Mouse (Mus musculus): ENCODE results near the gene Slc9a3r1. TPM values are rescaled to one million over a fixed set of nuclear protein-coding genes. Genes with fewer than 3 reads are reported as not detected.

The Slc9a3r1 gene
- polyA plus RNA-seq, 1 experiment from 2014 or later, result 28.8 TPM

DNA sequence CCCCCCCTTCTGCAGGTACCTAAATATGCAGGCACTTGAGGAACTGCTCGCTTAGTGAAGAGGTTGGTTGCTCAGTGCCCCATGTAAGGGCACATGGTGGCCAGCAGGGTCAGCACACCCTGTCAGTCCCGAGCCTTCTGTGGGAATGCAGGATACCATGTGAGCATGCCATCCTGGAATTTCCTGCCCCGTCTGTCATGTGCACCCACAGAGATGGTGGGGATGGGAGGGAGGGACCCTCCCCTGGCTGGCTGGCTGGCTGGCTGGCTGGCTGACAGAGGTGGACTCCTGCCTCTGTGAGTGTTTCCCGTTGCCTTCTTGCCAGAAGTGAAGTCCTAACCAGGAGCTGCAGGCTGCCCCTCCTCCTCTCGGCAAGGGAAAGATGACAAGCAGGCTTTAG is 59.4 kb downstream of the Slc9a3r1 start:
- H3K27ac ChIP-seq, result no peak overlapping the region; the same call in 1 of the 2 replicates
- H3K4me2 ChIP-seq, result no peak overlapping the region
- WGBS, result 47% methylated on average over 5 of the region's 5 CpGs
- H3K4me3 ChIP-seq, result no peak overlapping the region
- no peaks in the 10 kb centered on the region for H3K27me3 ChIP-seq
- peaks cover 65% of the 10 kb centered on the region for H3K4me1 ChIP-seq
- ATAC-seq, result no peak
- no peaks in the 10 kb centered on the region for H3K36me3 ChIP-seq (ENCODE audit: poor library complexity, severe bottlenecking)
- peak overlapping the region; percentile 31; the same call in 1 of the 2 replicates for H3K9ac ChIP-seq
- H3K9me3 ChIP-seq (replicated peaks), result no peaks in the 10 kb centered on the region

GRCm38 (mm10) chr11:115223451-115223850 is 60.3 kb downstream of the Slc9a3r1 start:
- Histone ChIP-seq H3K4me2 (no peak overlapping the region), H3K9ac (no peak overlapping the region), H3K27ac (no peak overlapping the region), H3K4me3 (no peak overlapping the region), H3K9me3 (replicated peaks) (no peaks in the 10 kb centered on the region), H3K4me1 (peaks cover 69% of the 10 kb centered on the region), H3K36me3 (ENCODE audit: poor library complexity, severe bottlenecking) (no peaks in the 10 kb centered on the region), H3K27me3 (no peaks in the 10 kb centered on the region)
- ATAC-seq, result no peak
- WGBS, result 68% methylated on average over 11 of the region's 11 CpGs

GRCm38 (mm10) chr11:115223877-115224276 is 60.7 kb downstream of the Slc9a3r1 start:
- H3K4me1 ChIP-seq, result peaks cover 73% of the 10 kb centered on the region
- no peaks in the 10 kb centered on the region for H3K9me3 ChIP-seq (replicated peaks)
- no peak overlapping the region for H3K4me2 ChIP-seq
- H3K4me3 ChIP-seq, result no peak overlapping the region
- no peaks in the 10 kb centered on the region for H3K27me3 ChIP-seq
- H3K27ac ChIP-seq, result no peak overlapping the region
- no peak for ATAC-seq
- H3K9ac ChIP-seq, result no peak overlapping the region
- H3K36me3 ChIP-seq (ENCODE audit: poor library complexity, severe bottlenecking), result no peaks in the 10 kb centered on the region
- WGBS, result 83% methylated on average over 6 of the region's 6 CpGs

- H3K4me1 ChIP-seq, result peaks cover 83% of the 10 kb centered on the region
- no peak overlapping the region for H3K4me3 ChIP-seq
- peak overlapping the region; percentile 37; the same call in 1 of the 2 replicates for H3K27ac ChIP-seq
- 34% methylated on average over 8 of the region's 8 CpGs for WGBS
- H3K27me3 ChIP-seq, result no peaks in the 10 kb centered on the region
- peak; percentile 46 for ATAC-seq
- no peak overlapping the region for H3K9ac ChIP-seq
- H3K36me3 ChIP-seq (ENCODE audit: poor library complexity, severe bottlenecking), result no peaks in the 10 kb centered on the region
- H3K4me2 ChIP-seq, result no peak overlapping the region
- no peaks in the 10 kb centered on the region for H3K9me3 ChIP-seq (replicated peaks)
Measured at GRCm38 (mm10) chr11:115224889-115225288, 61.7 kb downstream of the Slc9a3r1 start.

- H3K27ac ChIP-seq, result peak overlapping the region; percentile 37; the same call in 1 of the 2 replicates
- no peak for ATAC-seq
- no peak overlapping the region for H3K4me3 ChIP-seq
- H3K4me1 ChIP-seq, result peaks cover 84% of the 10 kb centered on the region
- no peaks in the 10 kb centered on the region for H3K27me3 ChIP-seq
- no peaks in the 10 kb centered on the region for H3K9me3 ChIP-seq (replicated peaks)
- H3K4me2 ChIP-seq, result no peak overlapping the region
- H3K36me3 ChIP-seq (ENCODE audit: poor library complexity, severe bottlenecking), result no peaks in the 10 kb centered on the region
- 32% methylated on average over 6 of the region's 6 CpGs for WGBS
- no peak overlapping the region for H3K9ac ChIP-seq
Measured at GRCm38 (mm10) chr11:115225301-115225700, 62.2 kb downstream of the Slc9a3r1 start.

- peak overlapping the region; percentile 65 for H3K27ac ChIP-seq
- H3K36me3 ChIP-seq (ENCODE audit: poor library complexity, severe bottlenecking), result no peaks in the 10 kb centered on the region
- peak overlapping the region; percentile 0; the same call in 1 of the 2 replicates for H3K4me2 ChIP-seq
- peak; percentile 78 for ATAC-seq
- no peak overlapping the region for H3K9ac ChIP-seq
- no peaks in the 10 kb centered on the region for H3K9me3 ChIP-seq (replicated peaks)
- peaks cover 91% of the 10 kb centered on the region for H3K4me1 ChIP-seq
- no peaks in the 10 kb centered on the region for H3K27me3 ChIP-seq
- H3K4me3 ChIP-seq, result no peak overlapping the region
- 15% methylated on average over 14 of the region's 14 CpGs for WGBS
Measured at GRCm38 (mm10) chr11:115226811-115227491, 63.8 kb downstream of the Slc9a3r1 start.

GRCm38 (mm10) chr11:115227640-115228039 is 64.5 kb downstream of the Slc9a3r1 start:
- ATAC-seq, result no peak
- 20% methylated on average over 12 of the region's 12 CpGs for WGBS
- H3K27ac ChIP-seq, result peak overlapping the region; percentile 65
- no peaks in the 10 kb centered on the region for H3K9me3 ChIP-seq (replicated peaks)
- H3K4me3 ChIP-seq, result no peak overlapping the region
- H3K9ac ChIP-seq, result 0 out of 2 replicates have a peak overlapping the region, but pooled peaks have one; percentile 3
- 0 out of 2 replicates have a peak, but pooled peaks cover under 1% of the 10 kb centered on the region for H3K27me3 ChIP-seq
- peak overlapping the region; percentile 0; the same call in 1 of the 2 replicates for H3K4me2 ChIP-seq
- no peaks in the 10 kb centered on the region for H3K36me3 ChIP-seq (ENCODE audit: poor library complexity, severe bottlenecking)
- H3K4me1 ChIP-seq, result peaks cover 91% of the 10 kb centered on the region

DNA sequence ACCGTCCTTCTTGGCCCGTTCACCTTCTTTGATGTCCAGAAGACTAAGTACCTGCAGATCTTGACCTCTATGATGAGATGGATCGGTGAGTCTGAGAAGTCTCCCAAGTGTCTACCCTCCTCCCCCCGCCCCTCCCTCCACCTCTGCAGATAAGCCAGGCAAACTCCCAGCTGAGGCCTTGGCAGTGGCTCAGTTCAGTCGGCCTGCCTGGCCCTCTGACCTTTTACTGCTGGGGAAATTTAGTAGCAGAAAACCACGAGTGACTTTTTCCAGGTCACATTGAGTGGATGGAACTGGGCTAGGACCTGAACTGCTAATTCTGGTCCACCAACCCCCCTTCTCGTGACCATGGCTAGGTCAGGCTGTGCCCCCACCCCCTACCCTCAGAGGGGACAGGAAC is 65.3 kb downstream of the Slc9a3r1 start:
- no peak for ATAC-seq
- 0 out of 2 replicates have a peak, but pooled peaks cover 3% of the 10 kb centered on the region for H3K27me3 ChIP-seq
- H3K4me3 ChIP-seq, result no peak overlapping the region
- H3K4me1 ChIP-seq, result peaks cover 91% of the 10 kb centered on the region
- no peak overlapping the region for H3K27ac ChIP-seq
- H3K9ac ChIP-seq, result no peak overlapping the region
- 74% methylated on average over 7 of the region's 7 CpGs for WGBS
- no peaks in the 10 kb centered on the region for H3K9me3 ChIP-seq (replicated peaks)
- H3K4me2 ChIP-seq, result no peak overlapping the region
- H3K36me3 ChIP-seq (ENCODE audit: poor library complexity, severe bottlenecking), result no peaks in the 10 kb centered on the region

DNA sequence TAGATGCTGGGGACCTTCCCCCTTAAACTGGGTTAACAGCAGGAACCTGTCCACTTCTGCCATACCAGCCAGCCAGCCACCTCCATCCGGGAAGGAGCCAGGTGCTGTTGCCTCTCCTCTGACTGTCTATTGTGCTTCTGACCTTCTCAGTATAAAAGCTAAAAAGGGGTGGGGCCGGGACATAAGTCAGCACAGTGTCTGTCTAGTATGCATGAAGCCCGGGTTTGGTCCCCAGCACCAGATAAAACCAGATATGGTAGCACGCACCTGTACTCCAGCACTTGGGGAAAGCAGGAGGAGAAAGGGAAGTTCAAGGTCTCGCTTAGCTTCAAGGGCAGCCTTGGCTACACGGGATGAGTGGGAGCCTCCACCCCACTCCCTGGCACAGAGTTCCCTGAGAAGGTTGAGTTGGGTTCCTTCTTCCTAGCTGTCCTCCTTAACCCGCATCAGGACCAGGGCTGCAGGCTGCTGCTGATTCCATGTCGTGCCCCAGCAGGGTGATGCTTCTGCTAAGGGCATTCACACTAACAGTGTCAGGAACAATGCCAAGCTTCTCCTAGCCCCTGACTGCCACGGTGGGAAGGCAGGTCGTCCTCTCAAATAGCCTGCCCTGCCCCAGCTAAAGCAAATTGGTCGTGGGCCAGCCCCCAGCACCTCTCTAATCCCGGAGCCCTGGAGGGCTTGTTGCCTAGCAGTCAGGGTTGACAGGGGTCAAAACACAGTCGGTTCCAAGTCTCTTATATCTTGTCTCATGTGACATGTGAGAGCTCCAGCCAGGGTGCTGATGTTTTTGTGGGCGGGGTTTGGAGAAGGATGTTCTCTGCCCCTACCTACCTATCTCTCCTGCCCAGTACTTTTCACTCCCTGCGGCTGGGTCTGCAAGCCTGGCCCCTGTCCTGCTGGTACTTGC is 66.1 kb downstream of the Slc9a3r1 start:
- Histone ChIP-seq H3K27me3 (0 out of 2 replicates have a peak, but pooled peaks cover 3% of the 10 kb centered on the region), H3K4me3 (no peak overlapping the region), H3K4me2 (no peak overlapping the region), H3K4me1 (peaks cover 95% of the 10 kb centered on the region), H3K9me3 (replicated peaks) (no peaks in the 10 kb centered on the region), H3K27ac (no peak overlapping the region), H3K36me3 (ENCODE audit: poor library complexity, severe bottlenecking) (no peaks in the 10 kb centered on the region), H3K9ac (no peak overlapping the region)
- 48% methylated on average over 15 of the region's 15 CpGs for WGBS
- no peak for ATAC-seq

Other genes with a start within 250 kb of the Slc9a3r1 start
- gene Cd300lb, start 229.0 kb upstream of the Slc9a3r1 start, polyA plus RNA-seq (2015; fragmentation: Nextera tagmentation; extraction: Ambion mirVana), result 0.08 TPM in 1 of 2 replicates, not detected in the other
- not detected in 2 replicates for gene Cd300c, start 194.2 kb upstream of the Slc9a3r1 start, polyA plus RNA-seq (2015; fragmentation: Nextera tagmentation; extraction: Ambion mirVana)
- gene Cd300ld, start 173.4 kb upstream of the Slc9a3r1 start, polyA plus RNA-seq (2015; fragmentation: Nextera tagmentation; extraction: Ambion mirVana), result not detected in 2 replicates
- gene Cd300c2, start 161.5 kb upstream of the Slc9a3r1 start, polyA plus RNA-seq (2015; fragmentation: Nextera tagmentation; extraction: Ambion mirVana), result 0.49 and 0.73 TPM in 2 replicates
- not detected in 2 replicates for gene Cd300ld2, start 147.1 kb upstream of the Slc9a3r1 start, polyA plus RNA-seq (2015; fragmentation: Nextera tagmentation; extraction: Ambion mirVana)
- not detected in 2 replicates for gene Cd300ld4, start 136.3 kb upstream of the Slc9a3r1 start, polyA plus RNA-seq (2015; fragmentation: Nextera tagmentation; extraction: Ambion mirVana)
- gene Cd300ld5, start 125.6 kb upstream of the Slc9a3r1 start, polyA plus RNA-seq (2015; fragmentation: Nextera tagmentation; extraction: Ambion mirVana), result not detected in 2 replicates
- gene Cd300ld3, start 114.9 kb upstream of the Slc9a3r1 start, polyA plus RNA-seq (2015; fragmentation: Nextera tagmentation; extraction: Ambion mirVana), result not detected in 2 replicates
- gene Cd300e, start 101.2 kb upstream of the Slc9a3r1 start, polyA plus RNA-seq (2015; fragmentation: Nextera tagmentation; extraction: Ambion mirVana), result not detected in 2 replicates
- gene Rab37, start 71.9 kb upstream of the Slc9a3r1 start, polyA plus RNA-seq (2015; fragmentation: Nextera tagmentation; extraction: Ambion mirVana), result 0.60 and 0.76 TPM in 2 replicates
- gene Cd300lf, start 29.3 kb upstream of the Slc9a3r1 start, polyA plus RNA-seq (2015; fragmentation: Nextera tagmentation; extraction: Ambion mirVana), result 0.11 TPM in 1 of 2 replicates, not detected in the other
- 7.8 and 9.2 TPM in 2 replicates for gene Tmem104, start 24.1 kb downstream of the Slc9a3r1 start, polyA plus RNA-seq (2015; fragmentation: Nextera tagmentation; extraction: Ambion mirVana)
- 18.2 and 20.3 TPM in 2 replicates for gene Nat9, start 24.5 kb downstream of the Slc9a3r1 start, polyA plus RNA-seq (2015; fragmentation: Nextera tagmentation; extraction: Ambion mirVana)
- 0.04 TPM in 1 of 2 replicates, not detected in the other for gene Grin2c, start 103.9 kb downstream of the Slc9a3r1 start, polyA plus RNA-seq (2015; fragmentation: Nextera tagmentation; extraction: Ambion mirVana)
- 19.7 and 20.5 TPM in 2 replicates for gene Fdxr, start 113.7 kb downstream of the Slc9a3r1 start, polyA plus RNA-seq (2015; fragmentation: Nextera tagmentation; extraction: Ambion mirVana)
- 0.23 and 0.39 TPM in 2 replicates for gene Fads6, start 134.3 kb downstream of the Slc9a3r1 start, polyA plus RNA-seq (2015; fragmentation: Nextera tagmentation; extraction: Ambion mirVana)
- gene Otop2, start 143.8 kb downstream of the Slc9a3r1 start, polyA plus RNA-seq (2015; fragmentation: Nextera tagmentation; extraction: Ambion mirVana), result not detected in 2 replicates
- not detected in 2 replicates for gene Ush1g, start 158.7 kb downstream of the Slc9a3r1 start, polyA plus RNA-seq (2015; fragmentation: Nextera tagmentation; extraction: Ambion mirVana)
- 0.14 TPM in 1 of 2 replicates, not detected in the other for gene Otop3, start 171.4 kb downstream of the Slc9a3r1 start, polyA plus RNA-seq (2015; fragmentation: Nextera tagmentation; extraction: Ambion mirVana)
- 32.9 and 36.4 TPM in 2 replicates for gene Hid1, start 204.4 kb downstream of the Slc9a3r1 start, polyA plus RNA-seq (2015; fragmentation: Nextera tagmentation; extraction: Ambion mirVana)
- gene Cdr2l, start 218.6 kb downstream of the Slc9a3r1 start, polyA plus RNA-seq (2015; fragmentation: Nextera tagmentation; extraction: Ambion mirVana), result 20.7 and 20.9 TPM in 2 replicates
- gene Mrpl58, start 240.4 kb downstream of the Slc9a3r1 start, polyA plus RNA-seq (2015; fragmentation: Nextera tagmentation; extraction: Ambion mirVana), result 246 and 248 TPM in 2 replicates

All from forebrain, embryonic 13.5 days (tissue).